Mouse (Mus musculus): ENCODE measurements at regions not wholly inside any gene's neighbourhood (a gene's known extent, or its start where the extent isn't known, plus 50 kb on each side); places are given as distances from the start of the nearest gene placed in this dataset.

DNA sequence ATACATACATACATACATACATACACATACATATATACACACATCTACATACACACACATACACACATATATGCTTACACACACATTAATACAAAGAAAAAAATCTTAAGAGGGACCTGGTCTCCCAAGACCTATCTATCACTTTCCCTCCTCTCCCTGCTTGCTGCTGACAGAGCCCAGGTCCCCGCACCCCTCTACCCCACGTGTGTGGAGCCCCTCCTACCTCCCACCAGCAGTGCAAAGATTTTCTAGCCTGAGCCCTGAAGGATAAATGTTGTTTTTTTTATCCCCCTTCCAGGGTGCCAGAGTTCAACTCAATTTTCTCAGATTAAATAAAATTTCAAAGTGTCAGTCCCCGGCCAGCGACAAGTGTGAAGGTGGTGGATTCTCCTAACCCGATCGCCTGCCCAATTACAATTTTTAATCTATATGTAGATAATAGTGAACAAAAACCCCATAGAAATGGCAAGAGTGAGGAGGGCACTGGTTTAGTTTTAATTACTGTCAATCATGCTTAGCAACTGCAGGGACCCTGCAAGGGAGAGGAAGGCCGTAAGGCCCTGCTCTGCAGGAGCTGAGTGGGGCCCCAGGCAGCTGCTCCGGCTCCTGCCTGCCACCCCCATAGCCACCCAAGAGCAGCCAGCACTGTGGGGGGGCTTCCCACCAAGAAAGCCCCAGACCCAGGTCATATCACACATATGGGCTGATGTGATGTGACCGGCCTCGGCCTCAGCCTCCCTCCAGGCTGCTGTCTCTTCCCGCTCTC, 85.7 kb downstream of the Cryba4 start:
- DNase-seq (ENCODE audit: extremely low spot score, low spot score) = no peak
- H3K9me3 ChIP-seq = no peaks in the 10 kb centered on the region
- peak overlapping the region; percentile 71; the same call in 1 of the 2 replicates for H3K27ac ChIP-seq
- peak overlapping the region; percentile 4; the same call in 1 of the 2 replicates for H3K4me3 ChIP-seq
- peaks cover 63% of the 10 kb centered on the region for H3K4me1 ChIP-seq
- H3K27me3 ChIP-seq (ENCODE audit: poor library complexity, severe bottlenecking) = peaks cover 78% of the 10 kb centered on the region
- H3K36me3 ChIP-seq (replicated peaks) = no peaks in the 10 kb centered on the region
- WGBS = 32% methylated on average over 11 of the region's 11 CpGs

DNA sequence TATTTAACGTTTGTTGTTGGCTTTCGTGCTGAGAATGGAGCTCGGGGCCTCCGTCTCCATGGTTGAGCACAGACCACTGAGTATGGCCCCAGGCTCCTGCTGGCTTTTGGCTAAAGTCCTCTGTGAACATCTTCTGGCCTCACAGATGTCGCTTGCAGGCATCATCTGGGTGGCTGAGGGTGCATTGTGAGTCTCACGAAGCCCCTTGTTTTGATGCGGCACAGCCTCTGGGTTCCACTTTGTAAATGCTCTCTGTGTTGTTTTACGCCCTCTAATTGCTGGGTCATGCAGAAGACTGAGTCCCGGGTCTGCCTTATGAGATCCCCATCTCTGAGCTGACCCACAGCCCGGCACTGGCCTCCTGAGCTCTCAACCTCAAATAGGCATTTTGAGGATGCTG, 84.5 kb downstream of the Cryba4 start:
- H3K9me3 ChIP-seq = no peaks in the 10 kb centered on the region
- H3K36me3 ChIP-seq (replicated peaks) = no peaks in the 10 kb centered on the region
- H3K27ac ChIP-seq = peak overlapping the region; percentile 69
- WGBS = 48% methylated on average over 10 of the region's 10 CpGs
- DNase-seq (ENCODE audit: extremely low spot score, low spot score) = no peak
- no peak overlapping the region for H3K4me3 ChIP-seq
- peaks cover 66% of the 10 kb centered on the region for H3K27me3 ChIP-seq (ENCODE audit: poor library complexity, severe bottlenecking)
- peaks cover 53% of the 10 kb centered on the region for H3K4me1 ChIP-seq

- Histone ChIP-seq H3K27me3 (ENCODE audit: poor library complexity, severe bottlenecking) (peaks cover 34% of the 10 kb centered on the region), H3K27ac (no peak overlapping the region), H3K36me3 (replicated peaks) (no peaks in the 10 kb centered on the region), H3K4me1 (peaks cover 28% of the 10 kb centered on the region), H3K4me3 (no peak overlapping the region), H3K9me3 (no peaks in the 10 kb centered on the region)
- no peak for DNase-seq (ENCODE audit: extremely low spot score, low spot score)
- WGBS = 94% methylated on average over 2 of the region's 2 CpGs
These were observed 81.0 kb downstream of the Cryba4 start for GRCm38 (mm10) chr5:112171325-112171724.

- Histone ChIP-seq H3K9me3 (no peaks in the 10 kb centered on the region), H3K4me3 (peak overlapping the region; percentile 40), H3K36me3 (replicated peaks) (no peaks in the 10 kb centered on the region), H3K27ac (peak overlapping the region; percentile 61), H3K4me1 (peaks cover 32% of the 10 kb centered on the region), H3K27me3 (ENCODE audit: poor library complexity, severe bottlenecking) (peaks cover 30% of the 10 kb centered on the region)
- WGBS = 32% methylated on average over 25 of the region's 25 CpGs
- DNase-seq (ENCODE audit: extremely low spot score, low spot score) = peak; percentile 57
These were observed 72.9 kb downstream of the Cryba4 start for GRCm38 (mm10) chr5:112179213-112180057.

GRCm38 (mm10) chr5:112182775-112183174, 69.5 kb downstream of the Cryba4 start:
- WGBS = 43% methylated on average over 8 of the region's 8 CpGs
- peak; percentile 56 for DNase-seq (ENCODE audit: extremely low spot score, low spot score)
- Histone ChIP-seq H3K4me1 (peaks cover 32% of the 10 kb centered on the region), H3K36me3 (replicated peaks) (no peaks in the 10 kb centered on the region), H3K9me3 (no peaks in the 10 kb centered on the region), H3K27me3 (ENCODE audit: poor library complexity, severe bottlenecking) (peaks cover 39% of the 10 kb centered on the region), H3K4me3 (no peak overlapping the region), H3K27ac (peak overlapping the region; percentile 21; the same call in 1 of the 2 replicates)

DNA sequence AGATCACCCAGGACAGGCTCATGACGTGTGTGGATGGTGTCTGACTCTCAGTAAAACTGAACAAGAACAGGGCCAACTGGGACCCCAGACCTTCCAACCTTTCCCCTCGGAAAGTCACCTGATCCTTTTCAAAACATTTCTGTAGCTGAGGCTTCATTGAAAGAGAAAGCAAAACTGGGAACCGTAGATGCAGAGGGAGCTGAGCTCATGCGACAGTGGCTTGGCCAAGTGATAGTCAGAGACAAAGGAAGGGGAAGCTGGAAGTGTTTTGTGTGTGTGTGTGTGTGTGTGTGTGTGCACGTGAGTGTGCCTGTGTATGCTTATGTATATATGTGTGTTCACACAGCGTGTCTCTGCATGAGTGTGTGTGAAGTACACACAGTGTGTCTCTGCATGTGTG, 56.7 kb downstream of the Cryba4 start:
- Histone ChIP-seq H3K4me3 (no peak overlapping the region), H3K9me3 (no peaks in the 10 kb centered on the region), H3K36me3 (replicated peaks) (no peaks in the 10 kb centered on the region), H3K27ac (no peak overlapping the region), H3K4me1 (peaks cover 17% of the 10 kb centered on the region), H3K27me3 (ENCODE audit: poor library complexity, severe bottlenecking) (no peaks in the 10 kb centered on the region)
- WGBS = 72% methylated on average over 6 of the region's 6 CpGs
- DNase-seq (ENCODE audit: extremely low spot score, low spot score) = no peak
